Mouse (Mus musculus) cerebellum, adult 11 months (tissue): ENCODE results near the gene Ccdc85a.
"Not testable (repeated sequence)": the region's sequence is repeated elsewhere in the genome, so short reads cannot be mapped to it uniquely, and the experiment has no call there.

Experiments
- DNase-seq: peaks from one replicate; pipeline ENCODE4 v3.0.0; 2022

Gene Ccdc85a

GRCm38 (mm10) chr11:28415841-28416240 is 168.3 kb downstream of the Ccdc85a start:
- no peak for DNase-seq

- DNase-seq = not testable (repeated sequence)
These were observed 174.2 kb downstream of the Ccdc85a start for GRCm38 (mm10) chr11:28409880-28410279.

GRCm38 (mm10) chr11:28397166-28397565 is 187.0 kb downstream of the Ccdc85a start:
- DNase-seq = no peak

- DNase-seq = no peak
These were observed 208.2 kb downstream of the Ccdc85a start for GRCm38 (mm10) chr11:28375891-28376290.

- DNase-seq = no peak
These were observed 209.5 kb downstream of the Ccdc85a start for GRCm38 (mm10) chr11:28374636-28375035.

- not testable (repeated sequence) for DNase-seq
These were observed 212.7 kb downstream of the Ccdc85a start for GRCm38 (mm10) chr11:28371381-28371780.

- DNase-seq = no peak
These were observed 218.2 kb downstream of the Ccdc85a start for GRCm38 (mm10) chr11:28365929-28366244.

GRCm38 (mm10) chr11:28365209-28365928 is 218.8 kb downstream of the Ccdc85a start:
- peak; percentile 12 for DNase-seq

GRCm38 (mm10) chr11:28343465-28343864 is 240.7 kb downstream of the Ccdc85a start:
- DNase-seq = no peak

- no peak for DNase-seq
These were observed 242.2 kb downstream of the Ccdc85a start for GRCm38 (mm10) chr11:28341887-28342286.

GRCm38 (mm10) chr11:28339224-28340150 is 244.6 kb downstream of the Ccdc85a start, which contains the start of gene Gm6685:
Gm6685 (minus strand) TSS chr11:28339867.
- not testable (repeated sequence) for DNase-seq
